Mouse (Mus musculus): Measurements from ENCODE around the gene Dph3. TPM values are rescaled to one million over a fixed set of nuclear protein-coding genes. Genes with fewer than 3 reads are reported as not detected.
A peak's percentile ranks its signal among the peaks of the same experiment; 100 is the strongest.

Gene Dph3
- total and polyA plus RNA-seq, 3 experiments: 75.7 to 125 (median 92.9) TPM

GRCm38 (mm10) chr14:32081026-32081425 is 4.5 kb downstream of the Dph3 start:
- H3K4me1 ChIP-seq (ENCODE audit: control insufficient read depth in 1 of 2, insufficient read depth in 2 of 2): peaks cover 0 to 24% of the 10 kb centered on the region in 2 experiments; a peak in 2 of 4 replicates
- no peaks in the 10 kb centered on the region for H3K27me3 ChIP-seq (replicated peaks)
- H3K4me2 ChIP-seq (ENCODE audit: insufficient read depth, low read depth, poor library complexity, severe bottlenecking): no peak overlapping the region
- TF ChIP-seq MAFK (IDR thresholded peaks at IDR 0.05; ENCODE audit: insufficient replicate concordance, low read length) (no peak), ZKSCAN1 (IDR thresholded peaks at IDR 0.05; ENCODE audit: borderline replicate concordance, low read depth, low read length) (no peak), MAZ (IDR thresholded peaks at IDR 0.05; ENCODE audit: low read depth, low read length) (no peak), ETS1 (conservative IDR thresholded peaks at IDR 0.05; ENCODE audit: low read depth, low read length) (no peak)
- peaks cover 4% of the 10 kb centered on the region for H3K79me2 ChIP-seq (replicated peaks; ENCODE audit: control insufficient read depth, extremely low read depth, insufficient read depth, poor library complexity, severe bottlenecking)
- DNase-seq (ENCODE audit: extremely low read depth): no peak
- no peak overlapping the region for H3K27ac ChIP-seq (ENCODE audit: insufficient read depth, low read depth)
- dilution Hi-C loops (cut with MboI; ENCODE audit: extremely low pct_ligation_motif_present, extremely low pct_unique_long_range_greater_than_20kb, low sequenced_read_pairs): no loop called here
- H3K9me3 ChIP-seq (replicated peaks; ENCODE audit: low read length): peaks cover 2% of the 10 kb centered on the region
- H3K9ac ChIP-seq (ENCODE audit: insufficient read depth, low read depth): no peak overlapping the region
- peaks cover 12 to 29% of the 10 kb centered on the region in 2 experiments for H3K36me3 ChIP-seq (replicated peaks in 1 of 2; ENCODE audit: control insufficient read depth in 1 of 2, insufficient read depth in 1 of 2, low read length in 1 of 2)
- H3K4me3 ChIP-seq (replicated peaks in 1 of 3; ENCODE audit: low read depth in 2 of 3, low read length in 2 of 3, poor library complexity in 1 of 3): no peak overlapping the region
- in situ Hi-C loops (cut with MboI; ENCODE audit: low pct_ligation_motif_present, low pct_unique_long_range_greater_than_20kb, low sequenced_read_pairs): loop anchor here (10.0 kb wide), 1 partner anchor 426 kb away; no protein-coding TSS in a partner anchor

DNA sequence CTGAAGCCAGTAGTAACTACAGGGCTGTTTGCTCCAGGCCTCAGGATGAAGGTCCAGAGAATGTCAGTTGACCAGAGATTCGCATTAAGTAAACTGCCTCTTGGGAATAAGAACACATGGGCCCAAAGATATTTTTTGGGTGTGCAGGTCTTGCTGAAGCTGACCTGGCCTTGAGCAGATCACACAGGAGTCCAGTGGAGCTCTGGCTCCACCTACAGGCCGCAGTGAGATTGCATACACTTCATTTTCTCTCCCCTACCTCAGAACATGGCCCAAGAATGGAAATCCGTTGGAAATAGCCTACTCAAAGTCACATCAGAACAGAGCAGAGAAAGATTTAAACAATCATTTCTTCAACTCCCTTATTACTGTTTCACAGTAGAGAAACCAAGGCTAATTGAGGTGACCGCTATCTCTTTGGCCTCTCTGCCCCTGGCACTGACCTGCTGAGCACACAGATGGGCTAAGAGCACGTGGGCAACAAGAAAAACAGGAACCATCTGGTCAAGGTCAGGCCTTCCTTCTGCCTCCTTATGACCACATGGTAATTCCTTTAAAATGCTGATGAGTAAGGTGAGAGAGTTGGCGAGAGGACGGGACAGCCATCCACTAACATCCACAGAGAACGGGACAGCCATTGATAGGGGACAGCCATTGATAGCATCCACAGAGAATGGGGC is 8.5 kb downstream of the Dph3 start:
- Histone ChIP-seq H3K36me3 (replicated peaks in 1 of 2; ENCODE audit: control insufficient read depth in 1 of 2, insufficient read depth in 1 of 2, low read length in 1 of 2) (peaks cover 6 to 14% of the 10 kb centered on the region in 2 experiments), H3K4me3 (replicated peaks in 1 of 3; ENCODE audit: low read depth in 2 of 3, low read length in 2 of 3, poor library complexity in 1 of 3) (no peak overlapping the region), H3K27me3 (replicated peaks) (no peaks in the 10 kb centered on the region), H3K9ac (ENCODE audit: insufficient read depth, low read depth) (no peak overlapping the region), H3K4me2 (ENCODE audit: insufficient read depth, low read depth, poor library complexity, severe bottlenecking) (no peak overlapping the region), H3K79me2 (replicated peaks; ENCODE audit: control insufficient read depth, extremely low read depth, insufficient read depth, poor library complexity, severe bottlenecking) (no peaks in the 10 kb centered on the region), H3K4me1 (ENCODE audit: control insufficient read depth in 1 of 2, insufficient read depth in 2 of 2) (peaks cover 0 to 24% of the 10 kb centered on the region in 2 experiments; a peak in 2 of 4 replicates), H3K9me3 (replicated peaks; ENCODE audit: low read length) (peaks cover 2% of the 10 kb centered on the region), H3K27ac (ENCODE audit: insufficient read depth, low read depth) (no peak overlapping the region)
- TF ChIP-seq MAFK (IDR thresholded peaks at IDR 0.05; ENCODE audit: insufficient replicate concordance, low read length): no peak
- TF ChIP-seq HCFC1 (IDR thresholded peaks at IDR 0.05; ENCODE audit: low read depth, low read length): no peak
- no peak for TF ChIP-seq ETS1 (conservative IDR thresholded peaks at IDR 0.05; ENCODE audit: low read depth, low read length)
- peak; percentile 96 for TF ChIP-seq CTCF (conservative IDR thresholded peaks at IDR 0.05 in 1 of 2, IDR thresholded peaks at IDR 0.05 in 1 of 2; ENCODE audit: low read depth in 2 of 2, low read length in 2 of 2)
- peak; percentile 81 for TF ChIP-seq SMC3 (IDR thresholded peaks at IDR 0.05; ENCODE audit: low read depth, low read length)
- no peak for TF ChIP-seq ZKSCAN1 (IDR thresholded peaks at IDR 0.05; ENCODE audit: borderline replicate concordance, low read depth, low read length)
- peak; percentile 99 for TF ChIP-seq RAD21 (IDR thresholded peaks at IDR 0.05; ENCODE audit: low read depth, low read length)
- peak; percentile 29; the same call in 1 of the 2 replicates for TF ChIP-seq ZC3H11A (IDR thresholded peaks at IDR 0.05; ENCODE audit: low read depth, low read length)
- DNase-seq (ENCODE audit: extremely low read depth): peak; percentile 86
- in situ Hi-C loops (cut with MboI; ENCODE audit: low pct_ligation_motif_present, low pct_unique_long_range_greater_than_20kb, low sequenced_read_pairs): no loop called here
- dilution Hi-C loops (cut with MboI; ENCODE audit: extremely low pct_ligation_motif_present, extremely low pct_unique_long_range_greater_than_20kb, low sequenced_read_pairs): no loop called here

GRCm38 (mm10) chr14:32073901-32074300 is 11.6 kb downstream of the Dph3 start:
- DNase-seq (ENCODE audit: extremely low read depth): no peak
- H3K9ac ChIP-seq (ENCODE audit: insufficient read depth, low read depth): no peak overlapping the region
- no peaks in the 10 kb centered on the region for H3K36me3 ChIP-seq (replicated peaks in 1 of 2; ENCODE audit: control insufficient read depth in 1 of 2, insufficient read depth in 1 of 2, low read length in 1 of 2)
- H3K79me2 ChIP-seq (replicated peaks; ENCODE audit: control insufficient read depth, extremely low read depth, insufficient read depth, poor library complexity, severe bottlenecking): no peaks in the 10 kb centered on the region
- H3K4me1 ChIP-seq (ENCODE audit: control insufficient read depth in 1 of 2, insufficient read depth in 2 of 2): peaks cover 0 to 24% of the 10 kb centered on the region in 2 experiments; a peak in 2 of 4 replicates
- H3K9me3 ChIP-seq (replicated peaks; ENCODE audit: low read length): no peaks in the 10 kb centered on the region
- in situ Hi-C loops (cut with MboI; ENCODE audit: low pct_ligation_motif_present, low pct_unique_long_range_greater_than_20kb, low sequenced_read_pairs): loop anchor here (5.0 kb wide), 1 partner anchor 117 kb away; no protein-coding TSS in a partner anchor
- TF ChIP-seq KAT2A (IDR thresholded peaks at IDR 0.05; ENCODE audit: insufficient replicate concordance, low read length) (no peak), USF1 (IDR thresholded peaks at IDR 0.05; ENCODE audit: low read depth, low read length) (no peak), TBP (conservative IDR thresholded peaks at IDR 0.05; ENCODE audit: low read depth, low read length) (no peak), CHD1 (IDR thresholded peaks at IDR 0.05; ENCODE audit: low read depth, low read length) (no peak), UBTF (IDR thresholded peaks at IDR 0.05; ENCODE audit: low read depth, low read length) (no peak), JUND (conservative IDR thresholded peaks at IDR 0.05; ENCODE audit: low read depth, low read length) (no peak), ZKSCAN1 (IDR thresholded peaks at IDR 0.05; ENCODE audit: borderline replicate concordance, low read depth, low read length) (no peak), NELFE (IDR thresholded peaks at IDR 0.05; ENCODE audit: low read depth, low read length) (no peak), ZC3H11A (IDR thresholded peaks at IDR 0.05; ENCODE audit: low read depth, low read length) (no peak), SIN3A (IDR thresholded peaks at IDR 0.05; ENCODE audit: low read length) (no peak), RCOR1 (conservative IDR thresholded peaks at IDR 0.05; ENCODE audit: low read depth, low read length) (no peak), ZMIZ1 (IDR thresholded peaks at IDR 0.05; ENCODE audit: low read depth, low read length) (no peak), RAD21 (IDR thresholded peaks at IDR 0.05; ENCODE audit: low read depth, low read length) (no peak), SMC3 (IDR thresholded peaks at IDR 0.05; ENCODE audit: low read depth, low read length) (no peak)
- no peak overlapping the region for H3K4me3 ChIP-seq (replicated peaks in 1 of 3; ENCODE audit: low read depth in 2 of 3, low read length in 2 of 3, poor library complexity in 1 of 3)
- H3K27ac ChIP-seq (ENCODE audit: insufficient read depth, low read depth): no peak overlapping the region
- H3K27me3 ChIP-seq (replicated peaks): no peaks in the 10 kb centered on the region
- dilution Hi-C loops (cut with MboI; ENCODE audit: extremely low pct_ligation_motif_present, extremely low pct_unique_long_range_greater_than_20kb, low sequenced_read_pairs): no loop called here
- no peak overlapping the region for H3K4me2 ChIP-seq (ENCODE audit: insufficient read depth, low read depth, poor library complexity, severe bottlenecking)
